Comparison of ENCODE assay signal across 12 mouse cellular contexts in the genomic region with DNA sequence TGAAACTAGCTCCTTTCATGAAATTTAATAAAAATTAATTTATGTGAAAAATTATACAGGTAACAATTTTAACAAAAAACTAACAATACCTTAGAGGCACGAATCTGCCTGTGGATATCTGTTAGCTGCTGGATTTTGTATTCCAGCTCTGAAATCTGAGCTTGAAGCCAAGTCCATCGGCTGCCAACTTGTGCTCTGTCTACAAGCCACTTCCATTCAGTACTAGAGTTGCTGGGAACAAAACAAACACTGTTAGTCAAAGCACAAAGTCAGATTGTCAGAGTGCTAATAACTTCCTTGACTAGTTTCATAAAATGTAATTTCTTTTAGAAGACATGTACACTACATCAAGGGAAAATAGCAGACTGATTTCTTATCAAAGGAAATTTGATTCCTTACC. TPM values are rescaled to one million over a fixed set of nuclear protein-coding genes. Genes with fewer than 3 reads are reported as not detected.
DNase-seq lines count a peak whose midpoint lies in the region; ATAC-seq and TF ChIP-seq lines count a peak whose summit lies in the region.
"Had no signal": no experiment of that assay in that cellular context is flagged by ENCODE, and none has a peak within 500 bp of the region (broad histone marks: within the 10 kb centered on the region; RNA-seq: fewer than 3 reads in every experiment).

No protein-coding gene starts in this region.

- H3K4me2 ChIP-seq in heart, embryonic 11.5 days, result no peak overlapping the region
- no peak overlapping the region for H3K4me2 ChIP-seq in stomach, postnatal 0 days (replicated peaks; ENCODE audit: low read depth)
- H3K4me2 ChIP-seq: embryonic facial prominence, embryonic 12.5 days; liver, embryonic 12.5 days; neural tube, embryonic 13.5 days had no signal

- WGBS in heart, embryonic 11.5 days (ENCODE audit: insufficient replicate concordance), result 74% methylated on average over 2 of the region's 2 CpGs
- WGBS in stomach, postnatal 0 days, result 30% methylated on average over 2 of the region's 2 CpGs

- H3K4me1 ChIP-seq in heart, embryonic 11.5 days (ENCODE audit: control insufficient read depth, insufficient read depth, low read length), result no peaks in the 10 kb centered on the region
- no peaks in the 10 kb centered on the region for H3K4me1 ChIP-seq in stomach, postnatal 0 days (replicated peaks; ENCODE audit: control insufficient read depth, insufficient read depth)
- H3K4me1 ChIP-seq: liver, embryonic 12.5 days; neural tube, embryonic 13.5 days had no signal

- no peak overlapping the region for H3K27ac ChIP-seq in heart, embryonic 11.5 days (ENCODE audit: low read depth, low read length)
- no peak overlapping the region for H3K27ac ChIP-seq in stomach, postnatal 0 days (replicated peaks)
- H3K27ac ChIP-seq: embryonic facial prominence, embryonic 12.5 days; liver, embryonic 12.5 days; neural tube, embryonic 13.5 days had no signal

- H3K4me3 ChIP-seq in heart, embryonic 11.5 days (ENCODE audit: low read depth, low read length), result no peak overlapping the region
- no peak overlapping the region for H3K4me3 ChIP-seq in stomach, postnatal 0 days (ENCODE audit: low read depth, low read length)
- H3K4me3 ChIP-seq: embryonic facial prominence, embryonic 12.5 days; liver, embryonic 12.5 days; neural tube, embryonic 13.5 days had no signal

- no peak for ATAC-seq in heart, embryonic 11.5 days (replicated peaks; ENCODE audit: insufficient number of reproducible peaks, low FRiP score, low TSS enrichment)
- ATAC-seq in stomach, postnatal 0 days (ENCODE audit: low FRiP score, low TSS enrichment), result peak; percentile 74; the same call in 1 of the 2 replicates
- ATAC-seq in megakaryocyte-erythroid progenitor cell, adult 5-6 weeks (replicated peaks; ENCODE audit: low FRiP score, low TSS enrichment, poor library complexity, severe bottlenecking), result no peak
- ATAC-seq: liver, embryonic 12.5 days had no signal

- peak; percentile 20 for DNase-seq in adrenal gland, postnatal 14 days
- DNase-seq in adrenal gland, postnatal 25 days, result no peak
- DNase-seq in heart, adult 18-20 months, result peak; percentile 44 to 60
- peak; percentile 43 to 50 for DNase-seq in right cerebral cortex, postnatal 10 days (ENCODE audit: low spot score in 2 of 2)
- DNase-seq in right cerebral cortex, adult 2 months (ENCODE audit: low spot score in 2 of 2), result no peak
- DNase-seq in stomach, postnatal 0 days (ENCODE audit: low spot score), result peak; percentile 27
- DNase-seq: kidney, adult 8-10 months had no signal

- no peak for TF ChIP-seq EP300 in stomach, postnatal 0 days (optimal IDR thresholded peaks at IDR 0.05)

- no peak for TF ChIP-seq CTCF in stomach, postnatal 0 days (IDR thresholded peaks at IDR 0.05; ENCODE audit: low read depth)

- H3K27me3 ChIP-seq in heart, embryonic 11.5 days (ENCODE audit: control insufficient read depth, insufficient read depth, low read length), result no peaks in the 10 kb centered on the region
- no peaks in the 10 kb centered on the region for H3K27me3 ChIP-seq in stomach, postnatal 0 days (ENCODE audit: control insufficient read depth, insufficient read depth, low read length)
- H3K27me3 ChIP-seq: embryonic facial prominence, embryonic 12.5 days; liver, embryonic 12.5 days; neural tube, embryonic 13.5 days had no signal

- no peaks in the 10 kb centered on the region for H3K9me3 ChIP-seq in heart, embryonic 11.5 days (replicated peaks; ENCODE audit: control insufficient read depth, low read length)
- H3K9me3 ChIP-seq in stomach, postnatal 0 days (ENCODE audit: control insufficient read depth, low read length), result no peaks in the 10 kb centered on the region
- H3K9me3 ChIP-seq: embryonic facial prominence, embryonic 12.5 days; liver, embryonic 12.5 days; neural tube, embryonic 13.5 days had no signal

- no peak overlapping the region for H3K9ac ChIP-seq in heart, embryonic 11.5 days (ENCODE audit: low read depth, low read length)
- no peak overlapping the region for H3K9ac ChIP-seq in stomach, postnatal 0 days (ENCODE audit: low read length)
- H3K9ac ChIP-seq: embryonic facial prominence, embryonic 12.5 days; liver, embryonic 12.5 days; neural tube, embryonic 13.5 days had no signal

- H3K36me3 ChIP-seq in heart, embryonic 11.5 days (ENCODE audit: control insufficient read depth, insufficient read depth, low read length), result no peaks in the 10 kb centered on the region
- H3K36me3 ChIP-seq in stomach, postnatal 0 days (ENCODE audit: control insufficient read depth, insufficient read depth, low read length), result no peaks in the 10 kb centered on the region
- H3K36me3 ChIP-seq: liver, embryonic 12.5 days had no signal

RNA-seq across cellular contexts. Expression of a gene that starts 39.5 kb away (rescaled TPM):
- 21.1 and 21.9 TPM in 2 replicates for total RNA-seq in adrenal gland, postnatal 14 days (2021)
- 25.5 and 26.3 TPM in 2 replicates for total RNA-seq in adrenal gland, postnatal 25 days (2021)
- 10 to 100 TPM; 21.7 to 23.6 TPM for total RNA-seq in heart, adult 18-20 months (2021)
- 7.3 and 9.3 TPM in 2 replicates for polyA plus RNA-seq in heart, embryonic 11.5 days (2014; fragmentation: Nextera tagmentation; extraction: Ambion mirVana)
- 6.5 and 6.7 TPM in 2 replicates for polyA plus RNA-seq in stomach, postnatal 0 days (2015; fragmentation: Nextera tagmentation; extraction: Ambion mirVana)
- total RNA-seq in megakaryocyte-erythroid progenitor cell, adult 5-6 weeks (2014; fragmentation: Nextera tagmentation), result 28.2 and 36.1 TPM in 2 replicates
- 24.7 and 53.3 TPM in 2 replicates for total RNA-seq in megakaryocyte-erythroid progenitor cell, adult 5-6 weeks (2017)

Comparison
In these comparisons a context has a peak if more than half of its experiments do, and no peak if none do; other contexts are left out.
1. DNase-seq: peak in adrenal gland, postnatal 14 days (single experiment), heart, adult 18-20 months (2 of 2), right cerebral cortex, postnatal 10 days (2 of 2) and stomach, postnatal 0 days (single experiment); none in adrenal gland, postnatal 25 days (single experiment) and right cerebral cortex, adult 2 months (0 of 2).